Mouse (Mus musculus): ENCODE measurements around the gene Stum. TPM values are rescaled to one million over a fixed set of nuclear protein-coding genes. Genes with fewer than 3 reads are reported as not detected.

Stum gene
- total and polyA plus RNA-seq, 2 experiments = 0.09 to 0.22 TPM

DNA sequence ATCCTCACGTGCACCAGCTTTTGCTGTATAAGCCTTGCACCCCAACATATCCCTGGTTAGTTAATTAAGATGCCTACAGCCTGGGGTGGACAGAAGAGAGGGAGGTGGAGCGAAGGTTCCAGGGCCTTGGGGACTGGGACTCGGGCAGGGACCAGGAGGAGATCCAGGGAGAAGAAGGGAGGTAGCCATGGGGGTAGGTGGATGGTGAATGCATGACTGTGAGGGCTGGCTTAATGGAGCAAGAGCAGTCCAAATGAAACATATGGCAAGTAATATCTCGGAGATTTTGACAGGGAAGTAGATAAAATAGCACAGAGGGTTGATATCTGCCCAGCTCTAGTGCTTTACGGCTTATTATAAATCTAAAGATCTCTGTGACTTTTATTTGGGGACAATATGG lies 21.6 kb upstream of the Stum start:
- no peak for DNase-seq (ENCODE audit: extremely low read depth, low read depth, low spot score)
- TF ChIP-seq CTCF (IDR thresholded peaks at IDR 0.05; ENCODE audit: low read depth, low read length) (no peak), POLR2A (IDR thresholded peaks at IDR 0.05; ENCODE audit: extremely low read depth, insufficient read depth, low read length) (no peak)
- Histone ChIP-seq H3K79me2 (ENCODE audit: control insufficient read depth, insufficient read depth, low read length) (no peaks in the 10 kb centered on the region), H3K27ac (replicated peaks; ENCODE audit: insufficient read depth, low read depth, low read length) (no peak overlapping the region), H3K4me1 (ENCODE audit: control insufficient read depth, insufficient read depth, low read length) (no peaks in the 10 kb centered on the region), H3K9ac (ENCODE audit: low read depth, low read length) (no peak overlapping the region), H3K27me3 (ENCODE audit: control insufficient read depth, insufficient read depth, low read length) (no peaks in the 10 kb centered on the region), H3K4me3 (ENCODE audit: insufficient read depth, low read depth, low read length) (no peak overlapping the region), H3K36me3 (ENCODE audit: control insufficient read depth, insufficient read depth, low read length) (no peaks in the 10 kb centered on the region)
- 86% methylated on average over 5 of the region's 5 CpGs for WGBS

GRCm38 (mm10) chr1:180503484-180503883 lies 20.2 kb upstream of the Stum start:
- TF ChIP-seq CTCF (IDR thresholded peaks at IDR 0.05; ENCODE audit: low read depth, low read length) (no peak), POLR2A (IDR thresholded peaks at IDR 0.05; ENCODE audit: extremely low read depth, insufficient read depth, low read length) (no peak)
- 84% methylated on average over 5 of the region's 5 CpGs for WGBS
- no peak for DNase-seq (ENCODE audit: extremely low read depth, low read depth, low spot score)

DNA sequence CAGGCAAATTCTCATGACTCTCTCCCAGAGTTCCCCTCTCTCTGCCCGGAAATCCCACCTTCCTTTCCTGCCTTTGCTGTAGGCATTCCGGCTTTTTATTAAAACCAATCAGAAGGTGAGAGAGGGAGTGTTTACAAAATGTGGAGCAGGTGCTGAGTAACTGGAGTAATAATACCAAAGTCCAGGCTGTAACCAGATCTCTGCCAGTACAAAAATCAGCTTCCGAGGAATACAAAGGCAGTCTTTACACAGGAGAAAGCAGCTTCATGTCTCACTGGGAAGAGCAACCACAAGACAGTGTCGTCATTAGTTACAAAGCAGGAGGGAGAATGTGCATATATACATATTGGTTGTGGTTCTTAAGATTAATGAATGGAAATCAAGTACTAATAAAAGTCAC lies 19.3 kb upstream of the Stum start:
- 26% methylated on average over 4 of the region's 4 CpGs for WGBS
- H3K27me3 ChIP-seq (ENCODE audit: control insufficient read depth, insufficient read depth, low read length) = no peaks in the 10 kb centered on the region
- H3K9ac ChIP-seq (ENCODE audit: low read depth, low read length) = no peak overlapping the region
- H3K4me3 ChIP-seq (ENCODE audit: insufficient read depth, low read depth, low read length) = no peak overlapping the region
- no peak for TF ChIP-seq POLR2A (IDR thresholded peaks at IDR 0.05; ENCODE audit: extremely low read depth, insufficient read depth, low read length)
- TF ChIP-seq CTCF (IDR thresholded peaks at IDR 0.05; ENCODE audit: low read depth, low read length) = no peak
- H3K27ac ChIP-seq (replicated peaks; ENCODE audit: insufficient read depth, low read depth, low read length) = no peak overlapping the region
- no peaks in the 10 kb centered on the region for H3K36me3 ChIP-seq (ENCODE audit: control insufficient read depth, insufficient read depth, low read length)
- H3K4me1 ChIP-seq (ENCODE audit: control insufficient read depth, insufficient read depth, low read length) = no peaks in the 10 kb centered on the region
- no peak for DNase-seq (ENCODE audit: extremely low read depth, low read depth, low spot score)
- H3K79me2 ChIP-seq (ENCODE audit: control insufficient read depth, insufficient read depth, low read length) = no peaks in the 10 kb centered on the region

More at GRCm38 (mm10) chr1:180503484-180503883, 20.2 kb upstream of the Stum start:
- H3K27me3 ChIP-seq (ENCODE audit: control insufficient read depth, insufficient read depth, low read length) = no peaks in the 10 kb centered on the region
- no peak overlapping the region for H3K27ac ChIP-seq (replicated peaks; ENCODE audit: insufficient read depth, low read depth, low read length)
- H3K4me1 ChIP-seq (ENCODE audit: control insufficient read depth, insufficient read depth, low read length) = no peaks in the 10 kb centered on the region
- H3K9ac ChIP-seq (ENCODE audit: low read depth, low read length) = no peak overlapping the region
- no peaks in the 10 kb centered on the region for H3K79me2 ChIP-seq (ENCODE audit: control insufficient read depth, insufficient read depth, low read length)
- no peak overlapping the region for H3K4me3 ChIP-seq (ENCODE audit: insufficient read depth, low read depth, low read length)
- H3K36me3 ChIP-seq (ENCODE audit: control insufficient read depth, insufficient read depth, low read length) = no peaks in the 10 kb centered on the region

- DNase-seq (ENCODE audit: extremely low read depth, low read depth, low spot score) = no peak
- Histone ChIP-seq H3K27me3 (ENCODE audit: control insufficient read depth, insufficient read depth, low read length) (no peaks in the 10 kb centered on the region), H3K79me2 (ENCODE audit: control insufficient read depth, insufficient read depth, low read length) (no peaks in the 10 kb centered on the region), H3K27ac (replicated peaks; ENCODE audit: insufficient read depth, low read depth, low read length) (no peak overlapping the region), H3K36me3 (ENCODE audit: control insufficient read depth, insufficient read depth, low read length) (no peaks in the 10 kb centered on the region), H3K9ac (ENCODE audit: low read depth, low read length) (no peak overlapping the region), H3K4me3 (ENCODE audit: insufficient read depth, low read depth, low read length) (no peak overlapping the region), H3K4me1 (ENCODE audit: control insufficient read depth, insufficient read depth, low read length) (no peaks in the 10 kb centered on the region)
- TF ChIP-seq POLR2A (IDR thresholded peaks at IDR 0.05; ENCODE audit: extremely low read depth, insufficient read depth, low read length) (no peak), CTCF (IDR thresholded peaks at IDR 0.05; ENCODE audit: low read depth, low read length) (no peak)
- WGBS = 95% methylated on average over 5 of the region's 5 CpGs
Observed at GRCm38 (mm10) chr1:180500641-180501040, 17.3 kb upstream of the Stum start.

DNA sequence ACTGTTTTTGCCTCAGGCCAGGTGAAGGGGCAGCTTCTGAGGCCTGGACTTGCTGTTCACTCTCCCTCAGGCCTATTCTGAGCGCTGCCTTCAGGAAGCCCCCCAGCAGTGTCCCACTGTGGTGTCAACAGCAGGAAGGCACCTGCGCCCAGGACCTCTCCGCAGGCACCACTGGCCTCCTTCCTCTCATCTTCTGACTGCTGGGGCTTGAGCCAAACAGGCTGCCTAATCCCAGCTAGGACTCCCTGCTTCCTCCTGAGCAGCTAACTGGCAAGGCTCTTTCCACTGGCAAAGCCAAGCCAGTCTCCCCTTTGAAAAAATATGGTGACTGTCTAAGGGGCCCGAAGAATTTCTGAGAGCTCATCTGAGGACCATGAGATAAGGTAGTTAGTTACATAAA lies 16.9 kb upstream of the Stum start:
- H3K27ac ChIP-seq (replicated peaks; ENCODE audit: insufficient read depth, low read depth, low read length) = no peak overlapping the region
- H3K4me3 ChIP-seq (ENCODE audit: insufficient read depth, low read depth, low read length) = no peak overlapping the region
- H3K36me3 ChIP-seq (ENCODE audit: control insufficient read depth, insufficient read depth, low read length) = no peaks in the 10 kb centered on the region
- WGBS = 76% methylated on average over 4 of the region's 4 CpGs
- no peak for DNase-seq (ENCODE audit: extremely low read depth, low read depth, low spot score)
- no peaks in the 10 kb centered on the region for H3K27me3 ChIP-seq (ENCODE audit: control insufficient read depth, insufficient read depth, low read length)
- TF ChIP-seq POLR2A (IDR thresholded peaks at IDR 0.05; ENCODE audit: extremely low read depth, insufficient read depth, low read length) (no peak), CTCF (IDR thresholded peaks at IDR 0.05; ENCODE audit: low read depth, low read length) (no peak)
- H3K9ac ChIP-seq (ENCODE audit: low read depth, low read length) = no peak overlapping the region
- no peaks in the 10 kb centered on the region for H3K79me2 ChIP-seq (ENCODE audit: control insufficient read depth, insufficient read depth, low read length)
- no peaks in the 10 kb centered on the region for H3K4me1 ChIP-seq (ENCODE audit: control insufficient read depth, insufficient read depth, low read length)

- Histone ChIP-seq H3K9ac (ENCODE audit: low read depth, low read length) (no peak overlapping the region), H3K27me3 (ENCODE audit: control insufficient read depth, insufficient read depth, low read length) (no peaks in the 10 kb centered on the region), H3K4me1 (ENCODE audit: control insufficient read depth, insufficient read depth, low read length) (no peaks in the 10 kb centered on the region), H3K4me3 (ENCODE audit: insufficient read depth, low read depth, low read length) (no peak overlapping the region), H3K27ac (replicated peaks; ENCODE audit: insufficient read depth, low read depth, low read length) (no peak overlapping the region), H3K36me3 (ENCODE audit: control insufficient read depth, insufficient read depth, low read length) (no peaks in the 10 kb centered on the region), H3K79me2 (ENCODE audit: control insufficient read depth, insufficient read depth, low read length) (no peaks in the 10 kb centered on the region)
- TF ChIP-seq CTCF (IDR thresholded peaks at IDR 0.05; ENCODE audit: low read depth, low read length) (no peak), POLR2A (IDR thresholded peaks at IDR 0.05; ENCODE audit: extremely low read depth, insufficient read depth, low read length) (no peak)
- WGBS = 95% methylated on average over 3 of the region's 3 CpGs
- no peak for DNase-seq (ENCODE audit: extremely low read depth, low read depth, low spot score)
Observed at GRCm38 (mm10) chr1:180499766-180500165, 16.5 kb upstream of the Stum start.
